Mouse (Mus musculus): ENCODE results near the gene Elovl2.
"Not testable (repeated sequence)": the region's sequence is repeated elsewhere in the genome, so short reads cannot be mapped to it uniquely, and the experiment has no call there.

Gene Elovl2

GRCm38 (mm10) chr13:41235181-41235580, 15.0 kb upstream of the Elovl2 start:
- no peak for DNase-seq (ENCODE audit: low read depth in 2 of 2, low spot score in 2 of 2)

GRCm38 (mm10) chr13:41233241-41233640, 13.0 kb upstream of the Elovl2 start:
- DNase-seq (ENCODE audit: low read depth in 2 of 2, low spot score in 2 of 2), result no peak

GRCm38 (mm10) chr13:41232209-41232608, 12.0 kb upstream of the Elovl2 start:
- no peak for DNase-seq (ENCODE audit: low read depth in 2 of 2, low spot score in 2 of 2)

DNA sequence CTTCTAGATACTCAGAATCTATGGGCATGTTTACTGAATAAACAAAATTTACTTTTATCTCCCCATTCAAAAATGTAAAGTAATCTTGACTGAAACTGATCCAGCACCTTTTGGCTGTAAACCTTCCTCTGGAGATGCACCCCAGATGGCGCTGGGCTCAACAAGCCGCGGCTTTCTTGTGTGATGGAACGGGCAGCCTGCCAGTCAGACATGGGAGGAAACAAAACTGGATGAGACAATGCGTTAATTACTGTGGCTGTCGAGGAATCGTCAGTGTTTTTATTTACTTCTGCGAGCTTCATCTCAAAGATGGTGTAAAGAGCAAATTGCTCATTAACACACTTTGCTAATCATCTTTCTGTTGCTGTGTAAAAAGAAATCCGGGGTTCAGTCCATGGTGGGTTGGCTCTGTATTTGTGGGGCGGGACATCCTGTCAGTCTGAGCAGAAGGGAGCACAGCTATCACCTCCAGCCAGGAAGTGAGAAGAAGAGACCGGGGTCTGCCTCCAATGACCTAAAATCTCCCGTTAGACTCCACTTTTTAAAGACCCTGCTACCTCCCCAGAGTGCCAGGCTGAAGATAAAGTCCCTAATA, 11.3 kb upstream of the Elovl2 start:
- DNase-seq (ENCODE audit: low read depth in 2 of 2, low spot score in 2 of 2), result no peak

DNA sequence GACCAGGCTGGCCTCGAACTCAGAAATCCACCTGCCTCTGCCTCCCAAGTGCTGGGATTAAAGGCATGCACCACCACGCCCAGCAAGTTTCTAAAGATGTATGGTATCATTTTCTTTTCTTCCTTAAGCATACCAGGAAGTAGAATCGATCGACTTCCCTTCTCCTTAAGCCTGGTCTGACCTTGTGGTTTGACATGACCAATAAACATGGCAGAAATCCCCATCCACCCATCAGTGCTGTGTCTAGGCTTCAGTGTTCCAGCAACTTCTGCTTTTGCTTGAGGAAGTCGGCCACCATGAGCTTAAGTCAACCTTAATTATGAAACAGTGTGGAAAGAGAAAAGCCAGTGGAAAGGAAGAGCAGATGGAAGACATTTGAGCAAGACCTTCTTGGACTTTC, 10.1 kb upstream of the Elovl2 start:
- no peak for DNase-seq (ENCODE audit: low read depth in 2 of 2, low spot score in 2 of 2)

DNA sequence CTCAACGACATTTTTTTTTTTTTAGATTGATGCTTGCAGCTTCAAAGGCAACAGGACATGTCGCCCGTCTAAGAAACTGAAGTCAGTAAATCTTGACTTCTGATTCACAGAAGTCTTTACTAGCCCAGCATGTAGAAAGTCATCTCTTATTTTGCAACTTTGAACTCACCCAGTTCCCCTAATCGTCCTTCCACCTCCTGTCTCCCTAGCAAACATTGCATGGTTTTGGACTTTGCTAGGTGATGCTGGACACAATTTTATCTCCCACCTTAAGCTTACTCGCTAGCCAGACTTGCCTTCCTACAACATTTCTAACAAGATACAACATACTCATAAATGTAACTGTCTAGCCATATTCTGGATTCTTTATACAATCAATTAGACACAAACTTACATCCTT, 7.9 kb upstream of the Elovl2 start:
- DNase-seq (ENCODE audit: low read depth in 2 of 2, low spot score in 2 of 2), result no peak

DNA sequence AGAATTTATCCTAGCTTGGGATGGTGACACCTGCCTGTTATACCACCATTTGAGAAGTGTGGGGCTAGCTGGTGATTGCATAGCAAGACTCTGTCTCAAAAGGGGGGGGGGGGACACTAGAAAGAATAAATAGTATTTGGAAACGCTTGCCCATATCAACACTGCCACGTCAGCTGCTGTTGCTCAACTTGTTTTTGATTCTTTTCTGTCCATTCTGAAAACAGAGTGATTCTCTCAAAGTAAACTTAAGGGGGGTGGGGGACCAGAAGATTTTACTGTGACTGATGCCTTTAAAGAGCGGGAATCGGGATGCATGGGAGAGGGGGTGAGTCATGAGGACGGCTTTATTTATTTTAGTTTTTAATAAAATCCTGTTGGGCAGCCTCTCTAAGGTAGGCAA, 6.3 kb upstream of the Elovl2 start:
- DNase-seq (ENCODE audit: low read depth in 2 of 2, low spot score in 2 of 2), result no peak

DNA sequence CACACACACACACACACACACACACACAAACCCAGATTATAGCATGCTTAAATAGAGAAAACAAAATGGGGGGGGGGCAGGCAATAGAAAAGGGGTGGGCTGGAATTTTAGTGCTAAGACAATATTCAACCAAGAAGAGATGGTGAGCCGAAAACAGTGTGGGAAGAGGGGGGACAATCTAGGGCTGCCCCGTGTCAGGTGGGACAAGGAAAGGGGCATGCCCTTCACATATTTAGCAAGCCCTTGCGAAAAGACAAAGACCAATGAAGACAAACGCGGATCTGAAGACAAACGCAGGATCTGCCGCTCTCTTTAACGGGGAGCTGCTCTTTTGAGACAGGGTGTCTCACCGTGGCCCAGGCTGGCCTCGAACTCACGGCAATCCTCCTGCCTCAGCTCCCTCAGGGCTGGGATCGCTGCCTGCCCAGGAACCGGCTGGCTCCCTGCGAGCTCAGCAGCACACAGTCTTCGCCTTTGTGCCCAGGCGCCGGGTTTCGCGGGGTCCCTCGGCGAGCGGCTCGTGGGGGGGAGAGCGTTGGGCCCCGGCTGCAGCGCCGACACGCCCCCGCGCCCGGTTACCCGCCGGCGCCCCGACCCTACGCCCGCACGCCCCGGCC, 410 bp downstream of the Elovl2 start:
- peak in 1 of 2 experiments; percentile 23 for DNase-seq (ENCODE audit: low read depth in 2 of 2, low spot score in 2 of 2)

GRCm38 (mm10) chr13:41219056-41219455, 1.1 kb downstream of the Elovl2 start:
- no peak for DNase-seq (ENCODE audit: low read depth in 2 of 2, low spot score in 2 of 2)

DNA sequence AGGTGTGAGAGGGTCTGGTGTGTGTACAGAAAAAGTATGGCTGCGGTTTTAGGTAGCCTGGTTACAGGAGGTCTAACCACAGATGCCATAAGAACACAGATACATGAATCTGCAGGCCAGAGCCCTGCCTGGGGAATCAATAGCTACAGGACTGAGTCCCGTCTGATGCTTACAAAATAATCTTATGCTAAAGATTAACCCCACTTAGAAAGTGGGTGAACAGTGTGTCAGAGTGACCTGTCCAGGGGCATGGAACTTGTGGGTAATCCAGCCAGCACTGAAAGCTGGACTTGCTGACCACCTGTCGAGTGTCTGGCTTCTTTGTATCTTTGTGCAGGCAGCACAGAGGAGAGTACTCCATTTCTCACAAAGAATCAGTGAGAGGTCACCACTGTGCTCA, 4.0 kb downstream of the Elovl2 start:
- DNase-seq (ENCODE audit: low read depth in 2 of 2, low spot score in 2 of 2), result no peak

DNA sequence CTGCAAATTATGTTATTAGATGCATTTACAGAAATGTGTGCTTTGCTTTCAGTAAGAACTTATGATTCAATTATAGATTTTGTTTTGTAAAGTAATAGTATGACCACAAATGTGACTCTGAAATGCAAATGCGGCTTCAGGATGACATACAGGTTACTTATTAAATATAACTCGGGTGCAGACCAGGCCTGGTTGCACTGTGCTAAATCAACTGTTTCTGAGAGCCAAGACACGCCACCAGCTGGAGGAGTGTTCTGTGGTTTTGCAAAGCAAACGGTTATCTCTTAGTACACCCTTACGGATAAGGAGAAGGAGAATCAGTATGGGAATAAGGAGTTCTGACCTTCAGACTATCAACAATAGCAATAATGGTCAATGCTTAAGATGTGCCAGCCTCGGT, 4.5 kb downstream of the Elovl2 start:
- no peak for DNase-seq (ENCODE audit: low read depth in 2 of 2, low spot score in 2 of 2)

- no peak for DNase-seq (ENCODE audit: low read depth in 2 of 2, low spot score in 2 of 2)
Measured at GRCm38 (mm10) chr13:41212558-41213322, 7.5 kb downstream of the Elovl2 start.

DNA sequence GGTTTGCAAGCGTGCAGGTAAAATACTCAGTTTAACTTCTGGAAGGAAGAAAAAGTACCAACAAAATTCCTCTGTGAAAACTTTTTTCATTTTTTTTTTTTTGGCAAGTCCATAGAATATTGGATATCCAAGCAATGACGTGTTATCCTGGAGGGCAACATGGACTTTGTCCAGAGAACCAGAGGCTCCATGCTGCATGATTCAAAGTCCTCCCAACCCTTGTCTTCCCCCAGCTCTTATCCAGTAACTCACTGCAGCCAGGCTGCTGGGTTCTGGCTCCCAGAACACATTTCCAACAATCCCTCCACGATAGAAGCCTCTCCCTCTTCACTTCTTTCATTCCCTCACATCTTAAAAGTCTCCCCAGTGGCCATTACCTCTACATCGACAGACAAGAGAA, 8.9 kb downstream of the Elovl2 start:
- no peak for DNase-seq (ENCODE audit: low read depth in 2 of 2, low spot score in 2 of 2)

- no peak for DNase-seq (ENCODE audit: low read depth in 2 of 2, low spot score in 2 of 2)
Measured at GRCm38 (mm10) chr13:41206241-41206640, 14.0 kb downstream of the Elovl2 start.

- DNase-seq (ENCODE audit: low read depth in 2 of 2, low spot score in 2 of 2), result not testable (repeated sequence)
Measured at GRCm38 (mm10) chr13:41205568-41205967, 14.6 kb downstream of the Elovl2 start.

GRCm38 (mm10) chr13:41203691-41204090, 16.5 kb downstream of the Elovl2 start:
- no peak for DNase-seq (ENCODE audit: low read depth in 2 of 2, low spot score in 2 of 2)

DNA sequence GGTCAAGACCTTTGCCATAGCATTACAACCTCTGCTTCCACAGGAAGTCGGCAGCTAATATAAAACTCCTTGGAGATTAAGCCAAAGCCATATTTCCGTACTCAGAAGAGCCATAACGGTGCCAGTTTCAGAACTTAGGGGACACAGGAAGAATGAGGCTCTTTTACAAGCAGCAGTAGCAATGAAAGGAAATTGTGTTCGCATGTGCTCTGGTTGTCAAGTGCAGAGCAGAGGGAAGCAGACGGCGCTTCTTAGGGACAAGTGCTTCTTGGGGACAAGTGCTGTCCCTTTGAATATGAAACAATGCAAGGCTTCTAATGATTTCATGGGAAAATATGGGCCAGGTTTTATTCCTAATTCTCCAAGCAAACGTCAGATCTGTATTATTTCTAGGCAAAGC, 16.9 kb downstream of the Elovl2 start:
- DNase-seq (ENCODE audit: low read depth in 2 of 2, low spot score in 2 of 2), result no peak

- DNase-seq (ENCODE audit: low read depth in 2 of 2, low spot score in 2 of 2), result no peak
Measured at GRCm38 (mm10) chr13:41200861-41201260, 19.3 kb downstream of the Elovl2 start.

GRCm38 (mm10) chr13:41195640-41196333, 24.4 kb downstream of the Elovl2 start:
- DNase-seq (ENCODE audit: low read depth in 2 of 2, low spot score in 2 of 2), result no peak

DNA sequence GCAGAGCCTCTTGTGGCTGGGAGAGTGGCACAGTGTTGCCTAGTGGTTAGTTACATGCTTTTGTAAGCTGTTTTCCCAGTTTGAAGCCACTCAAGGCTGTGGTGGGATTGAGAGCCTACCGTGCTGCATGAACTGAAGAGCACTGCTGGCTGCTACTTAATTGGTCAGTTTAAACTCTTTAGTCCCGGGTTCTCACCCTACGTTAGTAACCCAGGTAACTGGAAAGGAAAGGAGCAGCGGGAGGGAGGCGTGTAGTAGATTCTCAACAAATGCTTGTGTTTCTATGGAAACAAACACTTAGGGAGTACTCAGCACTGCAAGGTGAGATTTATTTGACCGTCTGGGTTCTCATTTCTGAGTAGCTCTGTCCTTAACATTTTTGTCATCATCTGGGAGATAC, 32.3 kb downstream of the Elovl2 start:
- no peak for DNase-seq (ENCODE audit: low read depth in 2 of 2, low spot score in 2 of 2)

GRCm38 (mm10) chr13:41158426-41158825, 61.8 kb downstream of the Elovl2 start:
- no peak for DNase-seq (ENCODE audit: low read depth in 2 of 2, low spot score in 2 of 2)

- DNase-seq (ENCODE audit: low read depth in 2 of 2, low spot score in 2 of 2), result no peak
Measured at GRCm38 (mm10) chr13:41153146-41153545, 67.1 kb downstream of the Elovl2 start.

All from CD8-positive naive resting alpha-beta T cell, adult 2 months (primary cell).